Mouse (Mus musculus) ovary, adult 18-20 months (tissue): ENCODE results near the gene Gmppb.
"Not testable (repeated sequence)": the region's sequence is repeated elsewhere in the genome, so short reads cannot be mapped to it uniquely, and the experiment has no call there.

Source experiments
- DNase-seq: peaks from one replicate; pipeline ENCODE4 v3.0.0; 2022; ENCODE audit warnings: low spot score, mixed read lengths

Gmppb gene

GRCm38 (mm10) chr9:108049016-108049455 lies at the start of gene Gmppb:
TSS of gene Gmppb (plus strand) at chr9:108049242.
- DNase-seq, result peak; percentile 96

GRCm38 (mm10) chr9:108001922-108002770 lies 46.9 kb upstream of the Gmppb start, which contains the start of gene Ip6k1:
TSS of gene Ip6k1 (plus strand) at chr9:108002501.
- DNase-seq, result peak; percentile 100

- DNase-seq, result no peak
These were observed 46.1 kb upstream of the Gmppb start for GRCm38 (mm10) chr9:108002778-108003530.

- DNase-seq, result no peak
These were observed 45.5 kb upstream of the Gmppb start for GRCm38 (mm10) chr9:108003531-108003890.

- DNase-seq, result no peak
These were observed 41.0 kb upstream of the Gmppb start for GRCm38 (mm10) chr9:108008041-108008440.

- DNase-seq, result no peak
These were observed 38.7 kb upstream of the Gmppb start for GRCm38 (mm10) chr9:108010385-108010784.

- not testable (repeated sequence) for DNase-seq
These were observed 35.5 kb upstream of the Gmppb start for GRCm38 (mm10) chr9:108013577-108013976.

GRCm38 (mm10) chr9:108017127-108017526 lies 31.9 kb upstream of the Gmppb start:
- no peak for DNase-seq

GRCm38 (mm10) chr9:108020741-108021140 lies 28.3 kb upstream of the Gmppb start:
- no peak for DNase-seq

GRCm38 (mm10) chr9:108023216-108023615 lies 25.8 kb upstream of the Gmppb start:
- DNase-seq, result no peak

GRCm38 (mm10) chr9:108026584-108026983 lies 22.5 kb upstream of the Gmppb start:
- no peak for DNase-seq

GRCm38 (mm10) chr9:108027867-108028266 lies 21.2 kb upstream of the Gmppb start:
- DNase-seq, result no peak

- DNase-seq, result no peak
These were observed 16.9 kb upstream of the Gmppb start for GRCm38 (mm10) chr9:108032126-108032525.

GRCm38 (mm10) chr9:108035331-108036156 lies 13.5 kb upstream of the Gmppb start:
- DNase-seq, result no peak

GRCm38 (mm10) chr9:108044751-108045492 lies 4.1 kb upstream of the Gmppb start:
- no peak for DNase-seq

GRCm38 (mm10) chr9:108046582-108046981 lies 2.5 kb upstream of the Gmppb start:
- DNase-seq, result no peak

GRCm38 (mm10) chr9:108047601-108048565 lies 1.2 kb upstream of the Gmppb start:
- no peak for DNase-seq

GRCm38 (mm10) chr9:108048566-108048955 lies 481 bp upstream of the Gmppb start:
- DNase-seq, result no peak

GRCm38 (mm10) chr9:108049561-108050251 lies 664 bp downstream of the Gmppb start:
- no peak for DNase-seq
